Mouse (Mus musculus): ENCODE data around the gene Krt24. TPM values are rescaled to one million over a fixed set of nuclear protein-coding genes. Genes with fewer than 3 reads are reported as not detected.
A peak's percentile ranks its signal among the peaks of the same experiment; 100 is the strongest.

Krt24 gene
- polyA plus RNA-seq, 2 experiments: not detected

- TF ChIP-seq CTCF (IDR thresholded peaks at IDR 0.05; ENCODE audit: low read depth) (no peak), EP300 (IDR thresholded peaks at IDR 0.05; ENCODE audit: low read depth) (no peak)
- no peaks in the 10 kb centered on the region for H3K36me3 ChIP-seq (replicated peaks; ENCODE audit: control insufficient read depth, insufficient read depth, low read depth)
- ATAC-seq (ENCODE audit: insufficient read depth): no peak
- no peaks in the 10 kb centered on the region for H3K9me3 ChIP-seq (ENCODE audit: control insufficient read depth, low read length)
- H3K9ac ChIP-seq (replicated peaks): no peak overlapping the region
- H3K4me2 ChIP-seq (ENCODE audit: low read depth): no peak overlapping the region
- H3K27me3 ChIP-seq (ENCODE audit: control insufficient read depth, insufficient read depth, low read length): no peaks in the 10 kb centered on the region
- 27% methylated on average over 9 of the region's 9 CpGs for WGBS (ENCODE audit: insufficient replicate concordance)
- H3K4me3 ChIP-seq (ENCODE audit: insufficient read depth in 1 of 2, low read depth in 2 of 2, low read length in 2 of 2): no peak overlapping the region
- DNase-seq (ENCODE audit: low read depth in 3 of 3, low spot score in 3 of 3): no peak
- H3K27ac ChIP-seq: no peak overlapping the region
- H3K4me1 ChIP-seq (replicated peaks; ENCODE audit: control insufficient read depth in 2 of 2, insufficient read depth in 2 of 2, low read length in 1 of 2): no peaks in the 10 kb centered on the region
Observed at GRCm38 (mm10) chr11:99265796-99266195, 19.3 kb downstream of the Krt24 start.

DNA sequence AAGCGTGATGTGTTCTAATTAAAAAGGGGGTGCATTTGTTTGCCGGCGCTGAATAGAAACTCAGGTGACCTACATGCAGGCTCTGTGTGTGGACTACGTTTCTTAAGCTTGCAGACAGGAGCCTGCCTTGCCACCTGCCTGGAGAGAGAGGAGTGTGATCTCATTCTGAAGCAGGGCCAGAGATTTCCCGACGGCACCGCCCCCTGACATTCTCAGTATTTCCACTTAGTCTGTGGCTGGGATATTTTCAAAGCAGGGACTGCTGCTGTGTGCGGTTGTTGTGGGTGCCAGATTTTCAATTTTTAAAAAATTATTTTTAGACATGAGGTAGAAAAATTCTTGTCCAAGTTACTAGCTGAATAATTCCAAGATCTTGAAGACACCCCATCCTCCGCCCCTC lies 19.8 kb downstream of the Krt24 start:
- ATAC-seq (ENCODE audit: insufficient read depth): no peak
- H3K36me3 ChIP-seq (replicated peaks; ENCODE audit: control insufficient read depth, insufficient read depth, low read depth): no peaks in the 10 kb centered on the region
- no peak overlapping the region for H3K9ac ChIP-seq (replicated peaks)
- no peaks in the 10 kb centered on the region for H3K4me1 ChIP-seq (replicated peaks; ENCODE audit: control insufficient read depth in 2 of 2, insufficient read depth in 2 of 2, low read length in 1 of 2)
- no peaks in the 10 kb centered on the region for H3K27me3 ChIP-seq (ENCODE audit: control insufficient read depth, insufficient read depth, low read length)
- DNase-seq (ENCODE audit: low read depth in 3 of 3, low spot score in 3 of 3): no peak
- no peak for TF ChIP-seq CTCF (IDR thresholded peaks at IDR 0.05; ENCODE audit: low read depth)
- no peak overlapping the region for H3K27ac ChIP-seq
- H3K9me3 ChIP-seq (ENCODE audit: control insufficient read depth, low read length): no peaks in the 10 kb centered on the region
- no peak overlapping the region for H3K4me2 ChIP-seq (ENCODE audit: low read depth)
- no peak overlapping the region for H3K4me3 ChIP-seq (ENCODE audit: insufficient read depth in 1 of 2, low read depth in 2 of 2, low read length in 2 of 2)
- WGBS (ENCODE audit: insufficient replicate concordance): 59% methylated on average over 9 of the region's 9 CpGs

DNA sequence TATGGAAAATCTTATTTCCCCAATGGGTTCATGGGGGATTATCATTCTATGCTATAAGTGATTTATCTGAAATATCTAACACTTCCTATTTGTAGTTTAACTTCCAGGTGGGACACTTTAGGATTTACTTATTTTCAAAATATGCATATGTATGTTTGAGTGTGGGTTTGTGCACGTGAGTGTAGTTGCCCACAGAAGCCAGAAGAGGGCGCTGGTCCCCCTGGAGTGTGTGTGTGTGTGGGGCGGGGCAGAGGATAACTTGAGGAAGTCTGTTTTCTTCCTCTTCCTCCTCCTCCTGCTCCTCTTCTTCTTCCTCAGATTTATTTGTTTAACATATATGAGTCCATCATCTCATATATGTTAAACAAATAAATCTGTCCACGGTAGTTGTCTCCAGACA lies 28.8 kb downstream of the Krt24 start:
- H3K27me3 ChIP-seq (ENCODE audit: control insufficient read depth, insufficient read depth, low read length): no peaks in the 10 kb centered on the region
- no peak overlapping the region for H3K4me2 ChIP-seq (ENCODE audit: low read depth)
- H3K36me3 ChIP-seq (replicated peaks; ENCODE audit: control insufficient read depth, insufficient read depth, low read depth): no peaks in the 10 kb centered on the region
- ATAC-seq (ENCODE audit: insufficient read depth) (no peak), DNase-seq (ENCODE audit: low read depth in 3 of 3, low spot score in 3 of 3) (no peak)
- no peak for TF ChIP-seq EP300 (IDR thresholded peaks at IDR 0.05; ENCODE audit: low read depth)
- TF ChIP-seq CTCF (IDR thresholded peaks at IDR 0.05; ENCODE audit: low read depth): peak; percentile 52
- no peaks in the 10 kb centered on the region for H3K9me3 ChIP-seq (ENCODE audit: control insufficient read depth, low read length)
- H3K9ac ChIP-seq (replicated peaks): no peak overlapping the region
- H3K27ac ChIP-seq: no peak overlapping the region
- H3K4me1 ChIP-seq (replicated peaks; ENCODE audit: control insufficient read depth in 2 of 2, insufficient read depth in 2 of 2, low read length in 1 of 2): no peaks in the 10 kb centered on the region
- no peak overlapping the region for H3K4me3 ChIP-seq (ENCODE audit: insufficient read depth in 1 of 2, low read depth in 2 of 2, low read length in 2 of 2)
- 56% methylated on average over 4 of the region's 4 CpGs for WGBS (ENCODE audit: insufficient replicate concordance)

DNA sequence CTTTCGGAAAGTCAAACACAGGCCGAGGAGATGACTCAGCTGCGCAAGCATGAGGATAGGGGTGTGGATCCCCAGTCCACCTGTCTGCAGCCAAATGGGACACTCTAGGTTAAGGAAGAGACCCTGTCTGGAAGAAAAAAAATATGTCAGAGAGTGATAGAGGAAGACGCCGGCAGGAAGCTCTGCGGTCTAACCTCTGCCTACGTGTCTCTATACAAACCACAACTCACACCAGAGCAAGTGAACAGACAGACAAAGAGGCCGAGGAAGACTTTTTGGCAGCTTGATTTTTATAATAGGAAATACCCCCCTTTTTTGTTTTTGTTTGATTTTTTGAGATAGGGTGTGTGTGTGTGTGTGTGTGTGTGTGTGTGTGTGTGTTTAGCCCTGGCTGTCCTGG lies 29.7 kb downstream of the Krt24 start:
- Histone ChIP-seq H3K36me3 (replicated peaks; ENCODE audit: control insufficient read depth, insufficient read depth, low read depth) (no peaks in the 10 kb centered on the region), H3K27me3 (ENCODE audit: control insufficient read depth, insufficient read depth, low read length) (no peaks in the 10 kb centered on the region), H3K4me2 (ENCODE audit: low read depth) (no peak overlapping the region), H3K4me1 (replicated peaks; ENCODE audit: control insufficient read depth in 2 of 2, insufficient read depth in 2 of 2, low read length in 1 of 2) (no peaks in the 10 kb centered on the region), H3K9ac (replicated peaks) (no peak overlapping the region), H3K27ac (no peak overlapping the region), H3K4me3 (ENCODE audit: insufficient read depth in 1 of 2, low read depth in 2 of 2, low read length in 2 of 2) (no peak overlapping the region), H3K9me3 (ENCODE audit: control insufficient read depth, low read length) (no peaks in the 10 kb centered on the region)
- DNase-seq (ENCODE audit: low read depth in 3 of 3, low spot score in 3 of 3) (no peak), ATAC-seq (ENCODE audit: insufficient read depth) (no peak)
- TF ChIP-seq CTCF (IDR thresholded peaks at IDR 0.05; ENCODE audit: low read depth) (no peak), EP300 (IDR thresholded peaks at IDR 0.05; ENCODE audit: low read depth) (no peak)
- WGBS (ENCODE audit: insufficient replicate concordance): 59% methylated on average over 8 of the region's 8 CpGs

DNA sequence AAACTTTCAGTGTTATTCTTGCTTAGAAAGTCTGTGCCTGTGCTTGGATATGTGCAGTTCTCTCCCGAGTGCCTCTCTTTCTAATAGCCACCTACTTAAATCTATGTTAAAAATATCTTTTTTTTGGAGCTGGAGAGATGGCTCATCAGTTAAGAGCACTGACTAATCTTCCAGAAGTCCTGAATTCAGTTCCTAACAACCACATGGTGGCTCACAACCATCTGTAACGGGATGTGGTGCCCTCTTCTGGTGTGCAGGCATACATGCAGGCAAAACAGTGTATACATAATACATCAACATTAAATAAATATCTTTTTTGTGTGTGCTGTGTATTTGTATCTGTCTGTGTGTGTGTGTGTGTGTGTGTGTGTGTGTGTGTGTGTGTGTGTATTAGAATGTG lies 31.2 kb downstream of the Krt24 start:
- no peak for DNase-seq (ENCODE audit: low read depth in 3 of 3, low spot score in 3 of 3)
- Histone ChIP-seq H3K27ac (no peak overlapping the region), H3K9ac (replicated peaks) (no peak overlapping the region), H3K4me2 (ENCODE audit: low read depth) (no peak overlapping the region), H3K9me3 (ENCODE audit: control insufficient read depth, low read length) (no peaks in the 10 kb centered on the region), H3K4me3 (ENCODE audit: insufficient read depth in 1 of 2, low read depth in 2 of 2, low read length in 2 of 2) (no peak overlapping the region), H3K4me1 (replicated peaks; ENCODE audit: control insufficient read depth in 2 of 2, insufficient read depth in 2 of 2, low read length in 1 of 2) (no peaks in the 10 kb centered on the region), H3K27me3 (ENCODE audit: control insufficient read depth, insufficient read depth, low read length) (no peaks in the 10 kb centered on the region), H3K36me3 (replicated peaks; ENCODE audit: control insufficient read depth, insufficient read depth, low read depth) (no peaks in the 10 kb centered on the region)
- ATAC-seq (ENCODE audit: insufficient read depth): no peak
- 40% methylated on average over 2 of the region's 2 CpGs for WGBS (ENCODE audit: insufficient replicate concordance)
- TF ChIP-seq CTCF (IDR thresholded peaks at IDR 0.05; ENCODE audit: low read depth): peak; percentile 27; the same call in 1 of the 2 replicates
- no peak for TF ChIP-seq EP300 (IDR thresholded peaks at IDR 0.05; ENCODE audit: low read depth)
